Mouse (Mus musculus) bone marrow, adult 2 months (tissue): ENCODE measurements around the gene Pigl.

Source experiments
- CTCF ChIP-seq: fragments of 200-500 bp; IDR thresholded peaks from 2 replicates; pipeline ENCODE4 v1.5.1; 2011; ENCODE audit warnings: low read length, control low read depth; ENCODE audit not compliant: control insufficient read depth, insufficient read depth
- POLR2A ChIP-seq: fragments of 200-500 bp; IDR thresholded peaks from 2 replicates; pipeline ENCODE4 v1.6.1; 2011; ENCODE audit warnings: low read depth, mild to moderate bottlenecking, control low read depth, low read length, borderline replicate concordance; ENCODE audit not compliant: control insufficient read depth

DNA sequence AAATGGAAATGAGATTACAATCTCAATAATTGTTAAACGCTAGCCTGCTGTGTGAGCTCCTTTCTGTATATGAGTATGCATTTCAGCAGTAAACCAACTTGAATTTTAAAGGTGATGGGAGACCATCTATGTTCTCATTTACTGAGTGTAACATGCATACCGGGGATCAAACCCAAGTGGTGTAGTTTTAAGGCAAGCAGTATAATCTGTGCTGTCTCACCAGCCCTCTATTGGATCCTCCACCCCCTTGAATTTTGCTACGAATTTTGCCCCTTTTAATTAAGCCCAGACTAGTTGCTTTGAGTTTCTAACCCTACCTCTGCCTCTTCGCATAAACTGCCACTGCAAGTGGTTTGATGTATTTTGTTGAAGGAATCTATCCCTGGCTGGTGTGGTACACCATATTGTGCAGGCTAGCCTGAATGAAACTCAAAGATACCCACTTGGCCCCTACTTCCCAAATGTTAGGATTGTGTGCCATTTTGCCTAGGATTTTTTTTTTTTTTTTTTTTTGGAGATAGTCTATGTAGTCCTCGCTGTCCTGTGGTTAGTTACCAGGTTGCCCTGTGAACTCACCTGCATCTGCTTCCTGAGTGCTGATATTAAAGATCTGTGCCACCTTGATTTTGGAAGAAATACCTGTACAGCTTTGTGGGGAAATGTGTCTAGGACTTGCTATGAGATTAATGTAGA, 96.0 kb downstream of the Pigl start:
- TF ChIP-seq POLR2A, result no peak
- TF ChIP-seq CTCF, result no peak
